Mouse (Mus musculus) forebrain, embryonic 13.5 days (tissue): ENCODE measurements around the gene Tnni3. TPM values are rescaled to one million over a fixed set of nuclear protein-coding genes. Genes with fewer than 3 reads are reported as not detected.

Source experiments
- ATAC-seq: fragments of 200-750 bp; cut with Nextera tagmentation; 2 replicates; pipeline ENCODE4 v1.8.0; 2017
- H3K27ac ChIP-seq: fragments of 300-500 bp; sonication (generic); 2 replicates; pipeline ENCODE4 v1.5.1; 2015; ENCODE audit warnings: inconsistent platforms, mild to moderate bottlenecking, moderate library complexity
- H3K27me3 ChIP-seq: fragments of 300-500 bp; sonication (generic); 2 replicates; pipeline ENCODE4 v1.6.1; 2015; ENCODE audit warnings: mild to moderate bottlenecking, inconsistent platforms
- H3K36me3 ChIP-seq: fragments of 300-500 bp; sonication (generic); 2 replicates; pipeline ENCODE4 v1.6.1; 2015; ENCODE audit warnings: mild to moderate bottlenecking, inconsistent platforms; ENCODE audit not compliant: poor library complexity, severe bottlenecking
- H3K4me1 ChIP-seq: fragments of 300-500 bp; sonication (generic); 2 replicates; pipeline ENCODE4 v1.6.1; 2015; ENCODE audit warnings: inconsistent platforms
- H3K4me2 ChIP-seq: fragments of 300-500 bp; sonication (generic); 2 replicates; pipeline ENCODE4 v1.6.1; 2015; ENCODE audit warnings: inconsistent platforms, mild to moderate bottlenecking, moderate library complexity
- H3K4me3 ChIP-seq: fragments of 300-500 bp; sonication (generic); 2 replicates; pipeline ENCODE4 v1.5.1; 2015; ENCODE audit warnings: mild to moderate bottlenecking, inconsistent platforms
- H3K9ac ChIP-seq: fragments of 300-500 bp; sonication (generic); 2 replicates; pipeline ENCODE4 v1.6.1; 2015; ENCODE audit warnings: mild to moderate bottlenecking, inconsistent platforms
- H3K9me3 ChIP-seq: fragments of 300-500 bp; sonication (generic); replicated peaks from 2 replicates; pipeline ENCODE4 v1.6.1; 2016; ENCODE audit warnings: inconsistent platforms
- WGBS: fragments of 180-500 bp; shearing (Covaris S2); methylation state at CpG from one replicate; pipeline ENCODE4 v1.1.7; 2015; 5-methylcytosine and 5-hydroxymethylcytosine counted together
- polyA plus RNA-seq: library from polyadenylated mRNA; unstranded; fragments of >200 nt; fragmentation: Nextera tagmentation; extraction: Ambion mirVana; gene quantifications from 2 replicates; pipeline ENCODE4 v1.2.1, GENCODE M21; 2015

Gene Tnni3
- polyA plus RNA-seq, 1 experiment from 2014 or later = 0.89 TPM

DNA sequence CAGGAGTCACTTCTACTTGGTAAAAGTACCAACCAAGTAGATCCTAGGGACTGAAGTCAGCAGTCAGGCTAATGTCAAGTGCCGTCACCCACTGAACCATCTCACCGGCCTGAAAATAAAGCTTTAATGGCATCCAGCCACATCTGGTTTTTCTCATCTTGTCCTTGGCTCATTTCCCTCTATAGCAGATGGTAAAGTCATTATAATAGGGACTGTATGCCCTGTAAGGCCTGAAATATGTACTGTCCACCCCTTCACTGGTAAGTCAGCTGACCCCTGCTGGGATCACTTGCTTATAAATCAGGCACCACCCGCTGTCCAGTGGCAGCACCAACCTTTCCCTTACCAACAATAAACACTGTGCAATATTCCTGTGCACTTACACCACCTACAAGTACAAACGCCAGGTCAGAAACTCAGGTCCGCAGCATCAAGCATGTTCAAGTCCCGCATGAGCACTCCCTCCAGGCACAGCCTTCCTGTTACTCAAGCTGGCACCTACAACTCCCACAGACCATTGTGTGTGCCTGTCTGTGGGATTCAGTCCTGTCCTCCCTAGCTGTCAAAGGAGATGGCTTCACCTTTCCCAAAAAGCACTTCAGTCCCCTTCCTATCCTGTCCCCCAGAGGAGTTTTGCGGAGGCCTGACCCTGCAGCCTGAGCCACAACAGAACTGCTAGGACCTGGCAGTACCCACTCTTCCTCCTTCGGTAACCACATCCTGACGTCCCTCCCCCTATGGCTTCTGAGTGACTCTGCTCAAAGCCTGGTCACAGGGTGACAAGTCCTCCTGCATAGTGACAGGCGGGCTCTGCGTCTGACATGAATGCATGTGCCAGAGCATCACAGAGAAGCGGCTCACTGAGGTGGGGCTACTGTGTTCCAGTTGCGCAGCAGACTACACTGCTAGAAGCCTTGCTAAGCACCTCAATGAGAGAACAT, 31.5 kb downstream of the Tnni3 start:
- peaks cover 86% of the 10 kb centered on the region for H3K36me3 ChIP-seq
- H3K9ac ChIP-seq = no peak overlapping the region
- H3K27ac ChIP-seq = no peak overlapping the region
- WGBS = 94% methylated on average over 13 of the region's 13 CpGs
- H3K27me3 ChIP-seq = no peaks in the 10 kb centered on the region
- H3K4me2 ChIP-seq = no peak overlapping the region
- ATAC-seq = no peak
- no peak overlapping the region for H3K4me3 ChIP-seq
- H3K4me1 ChIP-seq = peaks cover 6% of the 10 kb centered on the region; the same call in 1 of the 2 replicates
- H3K9me3 ChIP-seq = no peaks in the 10 kb centered on the region

DNA sequence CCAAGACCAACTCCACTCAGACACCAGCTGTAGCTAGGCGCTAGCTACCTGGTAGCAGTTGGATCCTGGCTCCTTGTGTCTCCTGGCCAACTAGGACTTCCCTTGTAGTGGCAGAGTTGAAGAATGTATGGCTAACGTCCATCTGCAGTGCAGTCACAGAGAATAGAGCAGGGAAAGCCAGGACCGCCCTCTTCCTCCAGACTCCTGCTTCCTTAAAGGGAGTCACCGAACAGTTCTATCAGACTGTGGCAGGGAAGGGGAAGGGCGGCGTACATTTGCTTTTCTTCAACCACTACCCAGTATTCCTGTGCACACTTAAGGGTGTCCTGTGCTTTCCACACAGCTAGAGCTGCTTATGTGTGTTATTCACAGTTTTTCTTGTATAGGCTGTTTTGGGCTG, 32.7 kb downstream of the Tnni3 start:
- Histone ChIP-seq H3K36me3 (peaks cover 86% of the 10 kb centered on the region), H3K9me3 (no peaks in the 10 kb centered on the region), H3K27ac (no peak overlapping the region), H3K4me3 (no peak overlapping the region), H3K9ac (no peak overlapping the region), H3K27me3 (no peaks in the 10 kb centered on the region), H3K4me1 (no peaks in the 10 kb centered on the region), H3K4me2 (no peak overlapping the region)
- ATAC-seq = no peak
- whole genome bisulfite sequencing = 88% methylated on average over 6 of the region's 6 CpGs

DNA sequence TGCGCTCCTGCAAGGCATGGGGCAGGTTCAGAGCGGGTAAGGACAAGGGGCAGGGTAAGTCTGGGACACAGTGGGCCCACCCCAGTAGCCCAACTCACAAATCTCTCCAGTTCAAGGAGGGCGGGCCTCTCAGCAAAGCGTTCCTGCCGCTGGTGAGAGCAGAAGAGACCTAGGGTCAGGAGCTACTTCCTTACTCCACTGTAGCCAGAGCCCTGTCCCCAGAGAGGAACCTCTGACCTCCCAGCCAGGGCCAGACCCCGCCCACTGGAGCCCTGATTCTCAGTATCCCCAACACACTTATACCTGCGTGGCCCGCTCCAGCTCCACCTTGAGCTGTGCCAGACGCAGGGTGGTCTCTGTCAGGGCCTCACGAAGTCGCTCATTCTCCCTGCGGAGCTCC, 41.7 kb downstream of the Tnni3 start:
- peaks cover 10% of the 10 kb centered on the region for H3K27me3 ChIP-seq
- ATAC-seq = no peak
- H3K4me3 ChIP-seq = no peak overlapping the region
- no peak overlapping the region for H3K27ac ChIP-seq
- no peak overlapping the region for H3K9ac ChIP-seq
- no peak overlapping the region for H3K4me2 ChIP-seq
- 88% methylated on average over 12 of the region's 12 CpGs for WGBS
- no peaks in the 10 kb centered on the region for H3K9me3 ChIP-seq
- peaks cover 21% of the 10 kb centered on the region for H3K4me1 ChIP-seq
- peaks cover 61% of the 10 kb centered on the region for H3K36me3 ChIP-seq

DNA sequence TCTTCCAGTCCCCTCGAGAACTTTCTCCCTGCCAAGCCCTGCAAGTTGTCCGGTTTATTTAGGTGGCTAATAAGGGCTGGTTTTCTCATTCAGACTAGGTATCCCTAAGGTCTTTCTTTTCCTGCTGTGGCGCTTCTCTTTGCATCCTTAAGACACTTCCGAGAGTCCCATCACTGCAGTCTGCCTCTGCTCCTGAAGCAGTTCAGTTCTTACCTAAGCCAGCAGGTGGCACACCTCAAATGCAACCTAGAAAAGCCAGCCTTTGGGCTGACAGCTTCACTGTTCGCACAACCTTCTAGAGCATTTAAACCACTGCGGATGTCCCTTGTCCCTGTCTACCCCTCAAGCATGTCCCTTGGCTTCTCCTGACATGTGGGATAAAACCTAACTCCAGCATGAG, 44.4 kb downstream of the Tnni3 start:
- Histone ChIP-seq H3K36me3 (peaks cover 36% of the 10 kb centered on the region), H3K27me3 (peaks cover 30% of the 10 kb centered on the region), H3K4me1 (peaks cover 21% of the 10 kb centered on the region), H3K9ac (no peak overlapping the region), H3K4me2 (peak overlapping the region; percentile 84; the same call in 1 of the 2 replicates), H3K9me3 (no peaks in the 10 kb centered on the region), H3K27ac (no peak overlapping the region), H3K4me3 (no peak overlapping the region)
- WGBS = 24% methylated on average over 6 of the region's 6 CpGs
- ATAC-seq = no peak

DNA sequence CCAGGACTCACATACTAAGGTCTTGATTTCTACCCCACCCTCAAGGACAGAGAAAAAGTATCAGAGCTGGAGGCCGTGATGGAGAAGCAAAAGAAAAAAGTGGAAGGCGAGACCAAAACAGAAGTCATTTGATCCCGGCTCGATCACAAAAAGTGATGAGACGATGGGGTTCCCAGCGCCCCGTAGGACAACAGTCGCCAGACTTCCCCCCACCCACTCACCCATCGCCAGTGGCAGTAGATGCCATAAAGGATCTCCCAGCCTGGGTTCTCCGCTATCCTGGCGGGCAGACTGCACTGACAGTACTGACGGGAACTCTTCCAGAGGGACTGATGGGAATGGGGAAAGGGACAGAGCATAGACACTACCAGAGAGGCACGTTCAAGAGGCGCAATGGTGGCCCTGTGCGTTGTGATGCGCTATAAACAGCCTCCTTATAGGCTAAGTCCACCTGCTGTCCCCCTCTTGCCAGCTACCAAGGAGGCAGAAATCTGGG, 45.2 kb downstream of the Tnni3 start:
- ATAC-seq = peak; percentile 11
- 5% methylated on average over 16 of the region's 16 CpGs for WGBS
- H3K4me2 ChIP-seq = peak overlapping the region; percentile 84
- H3K4me3 ChIP-seq = peak overlapping the region; percentile 48
- peaks cover 37% of the 10 kb centered on the region for H3K27me3 ChIP-seq
- H3K4me1 ChIP-seq = peaks cover 21% of the 10 kb centered on the region
- H3K9me3 ChIP-seq = no peaks in the 10 kb centered on the region
- H3K27ac ChIP-seq = peak overlapping the region; percentile 59; the same call in 1 of the 2 replicates
- H3K36me3 ChIP-seq = peaks cover 28% of the 10 kb centered on the region
- H3K9ac ChIP-seq = peak overlapping the region; percentile 67

DNA sequence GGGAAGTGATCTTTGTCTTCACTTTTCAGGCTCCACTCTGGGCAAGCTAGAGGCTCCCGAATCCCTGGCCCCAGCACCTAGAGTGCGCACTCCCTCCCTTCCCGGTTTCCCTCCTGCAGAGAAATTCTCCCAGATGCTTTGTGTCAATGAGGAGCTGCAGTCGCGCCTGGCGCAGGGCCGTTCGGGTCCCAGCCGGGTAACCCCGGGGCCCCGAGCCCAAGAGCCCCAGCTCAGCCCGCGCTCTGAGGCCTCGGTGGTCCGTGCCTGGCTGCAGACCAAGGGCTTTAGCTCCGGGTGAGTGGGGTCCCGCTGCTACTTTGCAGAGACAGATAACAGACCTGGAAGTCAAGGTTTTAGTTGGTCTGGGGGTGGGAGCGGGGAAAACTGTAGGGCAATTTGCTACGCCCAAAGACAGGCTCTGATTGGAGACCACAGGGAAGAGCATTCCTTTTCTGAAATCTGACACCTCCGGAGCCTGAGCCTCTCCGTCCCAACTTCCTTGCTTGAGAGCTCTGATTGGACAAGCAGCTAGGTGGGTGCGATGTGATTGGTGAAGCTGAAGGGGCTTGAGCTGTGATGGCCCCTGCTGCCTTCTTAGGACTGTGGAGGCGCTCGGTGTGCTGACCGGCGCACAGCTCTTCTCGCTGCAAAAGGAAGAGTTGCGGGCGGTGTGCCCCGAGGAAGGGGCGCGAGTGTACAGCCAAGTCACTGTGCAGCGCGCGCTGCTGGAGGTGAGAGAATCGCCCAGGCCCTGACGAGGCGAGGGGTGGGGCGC, 45.8 kb downstream of the Tnni3 start:
- peaks cover 21% of the 10 kb centered on the region for H3K36me3 ChIP-seq
- H3K4me1 ChIP-seq = peaks cover 21% of the 10 kb centered on the region
- H3K27ac ChIP-seq = peak overlapping the region; percentile 76
- WGBS = under 1% methylated on average over 39 of the region's 39 CpGs
- peak overlapping the region; percentile 48 for H3K4me3 ChIP-seq
- H3K27me3 ChIP-seq = peaks cover 44% of the 10 kb centered on the region
- H3K9ac ChIP-seq = peak overlapping the region; percentile 67
- H3K9me3 ChIP-seq = no peaks in the 10 kb centered on the region
- H3K4me2 ChIP-seq = peak overlapping the region; percentile 84
- ATAC-seq = peak; percentile 98

DNA sequence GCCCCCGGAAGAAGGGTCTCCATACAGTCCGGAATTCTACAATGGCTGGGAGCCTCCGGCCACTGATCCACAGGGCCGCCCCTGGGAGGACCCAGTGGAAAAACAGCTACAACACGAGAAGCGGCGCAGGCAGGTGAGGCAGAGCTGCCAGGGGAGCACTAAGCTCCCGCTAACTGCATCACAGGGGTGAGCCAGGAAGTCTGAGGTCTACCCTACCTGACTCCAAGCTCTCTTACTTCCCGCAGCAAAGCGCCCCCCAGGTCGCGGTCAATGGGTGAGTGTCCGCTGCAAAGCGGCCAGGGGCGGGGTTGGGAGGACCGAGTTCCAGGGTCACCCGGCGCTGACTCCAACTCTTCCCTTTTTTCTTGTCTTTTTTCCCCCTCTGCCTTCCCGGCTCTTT, 50.1 kb downstream of the Tnni3 start:
- Histone ChIP-seq H3K9ac (no peak overlapping the region), H3K27ac (no peak overlapping the region), H3K27me3 (peaks cover 67% of the 10 kb centered on the region), H3K9me3 (no peaks in the 10 kb centered on the region), H3K36me3 (no peaks in the 10 kb centered on the region), H3K4me1 (peaks cover 27% of the 10 kb centered on the region), H3K4me2 (no peak overlapping the region), H3K4me3 (no peak overlapping the region)
- no peak for ATAC-seq
- 12% methylated on average over 18 of the region's 19 CpGs for WGBS

DNA sequence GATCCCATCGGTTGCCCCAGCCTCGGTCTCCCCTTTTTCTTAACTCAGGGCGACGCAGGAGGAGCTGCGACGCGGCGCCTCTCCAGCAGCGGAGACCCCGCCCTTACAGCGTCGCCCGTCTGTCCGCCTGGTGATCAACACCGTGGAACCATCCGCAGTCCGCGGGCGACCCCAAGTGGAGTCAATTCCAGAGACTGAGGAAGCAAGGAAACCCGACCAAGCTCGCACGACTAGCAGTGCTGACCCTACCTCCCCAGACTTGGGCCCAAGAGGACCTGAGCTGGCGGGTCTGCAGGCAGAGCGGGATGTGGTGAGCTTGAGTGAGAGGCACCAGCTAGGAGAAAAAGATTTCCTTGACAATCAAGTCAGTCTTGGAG, 52.9 kb downstream of the Tnni3 start:
- WGBS = under 1% methylated on average over 24 of the region's 24 CpGs
- no peaks in the 10 kb centered on the region for H3K36me3 ChIP-seq
- H3K27ac ChIP-seq = no peak overlapping the region
- H3K4me2 ChIP-seq = peak overlapping the region; percentile 66
- H3K9me3 ChIP-seq = no peaks in the 10 kb centered on the region
- ATAC-seq = peak; percentile 85
- peaks cover 14% of the 10 kb centered on the region for H3K4me1 ChIP-seq
- peaks cover 59% of the 10 kb centered on the region for H3K27me3 ChIP-seq
- H3K9ac ChIP-seq = peak overlapping the region; percentile 31
- H3K4me3 ChIP-seq = peak overlapping the region; percentile 38

DNA sequence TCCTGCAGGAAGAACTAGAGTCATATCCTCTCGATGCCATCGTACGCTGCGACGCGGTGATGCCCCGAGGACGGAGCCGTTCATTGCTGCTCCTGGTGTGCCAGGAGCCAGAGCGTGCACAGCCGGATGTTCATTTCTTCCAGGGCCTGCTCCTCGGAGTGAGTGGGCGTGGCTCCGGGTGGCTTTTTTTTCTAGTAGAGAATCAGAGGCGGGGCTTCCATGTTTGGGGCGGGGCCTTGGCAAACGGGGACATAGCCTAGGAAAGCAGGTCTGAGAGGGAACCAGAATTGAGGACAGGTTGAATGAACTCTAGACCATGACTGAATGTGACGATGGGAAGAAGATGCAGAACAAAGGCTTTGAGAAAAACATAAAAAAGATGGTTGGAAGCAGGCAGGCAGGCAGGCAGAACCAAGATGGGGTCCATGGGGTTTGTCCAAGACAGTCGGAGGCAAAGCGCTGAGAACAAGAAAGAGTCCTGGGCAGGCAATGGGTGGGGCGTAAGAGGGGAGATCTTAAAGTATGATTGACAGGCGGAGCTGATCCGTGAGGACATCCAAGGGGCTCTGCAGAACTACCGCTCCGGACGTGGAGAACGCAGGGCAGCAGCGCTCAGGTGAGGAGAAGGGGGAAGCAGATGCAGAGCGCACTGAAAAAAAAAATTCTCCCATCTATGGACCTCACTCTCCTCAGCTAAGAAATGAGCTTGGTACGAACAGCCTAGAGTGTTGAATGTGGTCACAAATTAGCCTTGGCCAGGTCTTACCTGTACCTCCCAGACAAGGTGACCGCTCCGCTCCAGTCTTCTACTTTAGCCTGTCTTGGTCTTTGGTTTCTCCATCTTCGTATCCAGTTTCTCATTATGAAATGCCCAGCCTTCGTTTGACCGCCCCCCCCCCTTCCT, 53.5 kb downstream of the Tnni3 start:
- H3K27me3 ChIP-seq = peaks cover 56% of the 10 kb centered on the region
- ATAC-seq = peak; percentile 66
- peak overlapping the region; percentile 38 for H3K4me3 ChIP-seq
- 2% methylated on average over 35 of the region's 35 CpGs for WGBS
- peak overlapping the region; percentile 66 for H3K4me2 ChIP-seq
- H3K9ac ChIP-seq = peak overlapping the region; percentile 31
- no peak overlapping the region for H3K27ac ChIP-seq
- H3K36me3 ChIP-seq = no peaks in the 10 kb centered on the region
- H3K4me1 ChIP-seq = peaks cover 14% of the 10 kb centered on the region
- no peaks in the 10 kb centered on the region for H3K9me3 ChIP-seq
